Mouse (Mus musculus): ENCODE results near the gene Cnn2.
"Not testable (repeated sequence)": the region's sequence is repeated elsewhere in the genome, so short reads cannot be mapped to it uniquely, and the experiment has no call there.

Cnn2 gene

GRCm38 (mm10) chr10:80035686-80036085, 47.3 kb downstream of the Cnn2 start:
- H3K4me3 ChIP-seq (replicated peaks; ENCODE audit: low read length) = peak overlapping the region; percentile 99
- TF ChIP-seq CTCF (conservative IDR thresholded peaks at IDR 0.05; ENCODE audit: low read length) (no peak), POU5F1 (IDR thresholded peaks at IDR 0.05; ENCODE audit: borderline replicate concordance, low read length) (no peak), NANOG (IDR thresholded peaks at IDR 0.05; ENCODE audit: borderline replicate concordance, low read length) (no peak)
- H3K36me3 ChIP-seq (ENCODE audit: insufficient read depth, low read length) = peaks cover 61% of the 10 kb centered on the region
- H3K4me1 ChIP-seq (replicated peaks; ENCODE audit: low read depth, low read length) = peaks cover 89% of the 10 kb centered on the region
- H3K27me3 ChIP-seq (ENCODE audit: insufficient read depth, low read length) = no peaks in the 10 kb centered on the region
- H3K9me3 ChIP-seq (ENCODE audit: low read length) = no peaks in the 10 kb centered on the region

DNA sequence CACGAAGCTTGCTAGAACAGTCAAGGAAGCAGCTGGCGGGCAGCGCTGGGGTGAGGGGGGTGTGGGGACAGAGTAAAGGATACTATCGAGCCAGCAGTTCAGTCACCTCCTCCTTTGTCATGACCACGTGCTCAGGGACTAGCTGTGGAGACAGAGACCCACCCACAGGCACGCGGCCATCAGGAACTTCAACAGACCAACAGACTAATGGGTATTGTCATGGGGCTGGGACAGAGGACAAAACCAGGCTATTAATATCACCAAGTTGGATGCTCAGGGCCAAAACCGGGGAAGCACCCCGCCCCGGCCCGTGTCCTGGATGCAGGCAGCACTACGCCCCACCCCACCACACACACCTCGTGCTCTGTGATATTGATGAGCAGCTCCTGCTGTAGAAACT, 48.4 kb downstream of the Cnn2 start:
- TF ChIP-seq POU5F1 (IDR thresholded peaks at IDR 0.05; ENCODE audit: borderline replicate concordance, low read length) = no peak
- TF ChIP-seq CTCF (conservative IDR thresholded peaks at IDR 0.05; ENCODE audit: low read length) = no peak
- TF ChIP-seq NANOG (IDR thresholded peaks at IDR 0.05; ENCODE audit: borderline replicate concordance, low read length) = no peak
- Histone ChIP-seq H3K36me3 (ENCODE audit: insufficient read depth, low read length) (peaks cover 51% of the 10 kb centered on the region), H3K27me3 (ENCODE audit: insufficient read depth, low read length) (no peaks in the 10 kb centered on the region), H3K4me1 (replicated peaks; ENCODE audit: low read depth, low read length) (peaks cover 85% of the 10 kb centered on the region), H3K9me3 (ENCODE audit: low read length) (no peaks in the 10 kb centered on the region), H3K4me3 (replicated peaks; ENCODE audit: low read length) (peak overlapping the region; percentile 99)

DNA sequence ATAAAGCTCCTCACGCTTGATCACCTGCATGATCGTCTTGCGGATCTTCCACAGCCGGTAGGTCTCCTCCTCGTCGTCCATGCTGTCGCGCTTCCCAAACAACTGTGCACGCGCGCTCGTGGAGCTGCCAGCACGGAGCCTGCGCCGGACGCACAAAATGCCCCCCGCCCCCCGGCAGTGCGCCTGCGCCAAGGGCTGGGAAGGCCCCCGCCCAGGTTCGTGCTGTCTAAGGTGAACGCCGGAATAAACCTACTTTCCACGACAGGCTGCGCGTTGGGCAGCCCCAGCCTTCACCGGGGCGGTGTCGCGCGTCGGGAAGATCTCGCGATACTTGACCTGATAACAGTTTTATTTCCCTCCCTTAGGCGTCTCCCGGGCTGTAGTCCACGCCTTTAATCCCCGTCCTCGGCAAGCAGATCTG, 51.2 kb downstream of the Cnn2 start, which contains the start of gene Polr2e:
Polr2e (minus strand) TSS at position 237 of the 421 bp plus-strand sequence.
- H3K4me1 ChIP-seq (replicated peaks; ENCODE audit: low read depth, low read length) = peaks cover 80% of the 10 kb centered on the region
- no peaks in the 10 kb centered on the region for H3K9me3 ChIP-seq (ENCODE audit: low read length)
- peaks cover 43% of the 10 kb centered on the region for H3K36me3 ChIP-seq (ENCODE audit: insufficient read depth, low read length)
- H3K27me3 ChIP-seq (ENCODE audit: insufficient read depth, low read length) = no peaks in the 10 kb centered on the region
- no peak for TF ChIP-seq POU5F1 (IDR thresholded peaks at IDR 0.05; ENCODE audit: borderline replicate concordance, low read length)
- no peak for TF ChIP-seq CTCF (conservative IDR thresholded peaks at IDR 0.05; ENCODE audit: low read length)
- no peak for TF ChIP-seq NANOG (IDR thresholded peaks at IDR 0.05; ENCODE audit: borderline replicate concordance, low read length)
- H3K4me3 ChIP-seq (replicated peaks; ENCODE audit: low read length) = peak within 1 kb of the TSS; percentile 99

GRCm38 (mm10) chr10:80041409-80042060, 53.2 kb downstream of the Cnn2 start:
- H3K36me3 ChIP-seq (ENCODE audit: insufficient read depth, low read length) = peaks cover 23% of the 10 kb centered on the region
- H3K27me3 ChIP-seq (ENCODE audit: insufficient read depth, low read length) = not testable (repeated sequence)
- peaks cover 74% of the 10 kb centered on the region for H3K4me1 ChIP-seq (replicated peaks; ENCODE audit: low read depth, low read length)

DNA sequence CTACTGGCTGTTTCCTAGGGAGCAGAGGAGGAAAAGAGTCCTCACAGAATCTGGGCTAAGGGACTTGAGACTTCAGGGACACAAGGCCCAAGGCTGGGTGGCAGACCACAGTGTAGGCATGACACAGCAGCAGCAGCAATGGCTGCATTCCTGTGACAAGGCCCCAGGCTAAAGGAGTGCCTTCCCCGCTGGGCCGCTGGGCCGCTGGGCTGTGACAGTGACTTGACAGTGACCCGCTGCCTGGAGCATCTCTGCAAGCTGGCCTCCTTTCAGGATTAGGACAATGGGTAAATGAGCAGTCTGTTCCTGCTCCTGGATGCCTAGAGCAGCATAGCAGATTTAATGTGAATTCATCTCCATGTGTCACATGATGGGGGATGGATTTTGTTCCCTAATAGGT, 55.7 kb downstream of the Cnn2 start:
- no peak for TF ChIP-seq CTCF (conservative IDR thresholded peaks at IDR 0.05; ENCODE audit: low read length)

More at GRCm38 (mm10) chr10:80041409-80042060, 53.2 kb downstream of the Cnn2 start:
- not testable (repeated sequence) for H3K9me3 ChIP-seq (ENCODE audit: low read length); H3K4me3 ChIP-seq (replicated peaks; ENCODE audit: low read length)

DNA sequence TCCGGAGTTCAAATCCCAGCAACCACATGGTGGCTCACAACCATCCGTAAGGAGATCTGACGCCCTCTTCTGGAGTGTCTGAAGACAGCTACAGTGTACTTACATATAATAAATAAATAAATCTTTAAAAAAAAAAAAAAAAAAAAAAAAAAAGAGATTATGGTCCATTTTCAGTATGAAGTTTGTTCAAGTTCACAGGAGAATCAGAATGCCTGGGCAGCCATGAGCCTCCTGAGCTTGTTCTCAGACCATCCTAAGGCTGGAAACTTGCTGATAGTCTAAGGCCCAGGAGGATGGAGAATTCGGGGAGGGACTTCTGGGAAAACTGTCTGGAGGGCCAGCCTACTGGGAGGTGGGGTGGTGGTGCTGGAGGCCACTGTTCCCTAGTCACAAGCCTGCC, 57.0 kb downstream of the Cnn2 start:
- H3K27me3 ChIP-seq (ENCODE audit: insufficient read depth, low read length); H3K9me3 ChIP-seq (ENCODE audit: low read length); H3K36me3 ChIP-seq (ENCODE audit: insufficient read depth, low read length): not testable (repeated sequence)
- peak overlapping the region; percentile 77 for H3K4me3 ChIP-seq (replicated peaks; ENCODE audit: low read length)
- H3K4me1 ChIP-seq (replicated peaks; ENCODE audit: low read depth, low read length) = peaks cover 85% of the 10 kb centered on the region

More for the DNA sequence above, 55.7 kb downstream of the Cnn2 start:
- Histone ChIP-seq H3K9me3 (ENCODE audit: low read length) (no peaks in the 10 kb centered on the region), H3K4me1 (replicated peaks; ENCODE audit: low read depth, low read length) (peaks cover 77% of the 10 kb centered on the region), H3K4me3 (replicated peaks; ENCODE audit: low read length) (peak overlapping the region; percentile 17; the same call in 1 of the 2 replicates), H3K36me3 (ENCODE audit: insufficient read depth, low read length) (no peaks in the 10 kb centered on the region), H3K27me3 (ENCODE audit: insufficient read depth, low read length) (no peaks in the 10 kb centered on the region)

All from E14TG2a.4 (cell line).